Mouse (Mus musculus): ENCODE measurements at regions not wholly inside any gene's neighbourhood (a gene's known extent, or its start where the extent isn't known, plus 50 kb on each side); places are given as distances from the start of the nearest gene placed in this dataset.

DNA sequence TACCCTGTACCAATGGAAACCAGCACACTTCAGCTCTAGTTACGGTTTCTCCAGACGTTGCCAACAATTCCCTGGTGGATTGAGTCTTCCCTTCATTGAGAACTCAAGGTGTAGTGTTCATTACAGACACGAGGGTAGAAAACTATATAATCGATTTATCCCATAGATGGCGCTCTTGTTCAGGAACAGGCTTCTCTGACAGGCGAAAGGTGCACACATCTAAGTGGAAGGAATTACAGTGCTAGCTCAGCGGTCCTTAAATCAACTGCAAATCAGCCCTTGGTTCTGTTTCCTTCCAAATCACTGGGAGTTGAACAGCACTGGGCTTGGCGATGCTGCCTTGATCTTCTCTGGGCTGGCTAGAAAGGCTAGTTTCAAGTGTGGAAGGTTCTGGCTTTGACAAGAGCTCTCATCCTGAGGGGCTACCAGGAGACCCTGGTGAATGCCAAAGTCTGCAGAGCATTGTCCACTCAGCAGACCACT, 161.1 kb downstream of the March11 start:
- DNase-seq, result peak; percentile 11

DNA sequence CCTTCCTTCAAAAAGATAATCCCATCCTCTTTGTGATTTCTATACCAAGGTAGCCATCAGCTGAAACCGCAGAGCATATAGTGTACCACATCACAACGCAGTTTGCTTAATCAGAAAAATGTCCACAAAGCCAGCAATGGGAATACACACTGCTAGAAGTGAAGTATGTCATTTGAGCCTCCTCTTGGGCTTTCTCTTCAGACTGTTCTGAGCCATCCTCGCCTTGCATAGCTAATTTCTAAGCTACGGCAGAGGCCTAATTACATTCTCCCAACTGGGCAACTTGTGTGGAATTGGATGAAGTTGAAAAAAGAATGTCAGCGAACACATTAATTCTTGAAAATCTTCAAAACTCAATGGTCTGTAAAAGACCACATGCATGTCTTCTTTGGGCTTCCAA, 178.5 kb downstream of the March11 start:
- DNase-seq, result no peak
